Mouse (Mus musculus) central nervous system, embryonic 14 days (tissue): ENCODE data around the gene Ttc30a1. TPM values are rescaled to one million over a fixed set of nuclear protein-coding genes. Genes with fewer than 3 reads are reported as not detected.

Experiments used
- polyA plus RNA-seq: library from polyadenylated mRNA; depleted of rRNA; stranded (reverse); fragments of >200 nt; gene quantifications from 2 replicates; pipeline ENCODE4 v1.2.3, GENCODE M21; 2012; rRNA removed

Ttc30a1 gene
- 6.9 and 7.5 TPM in 2 replicates for polyA plus RNA-seq

DNA sequence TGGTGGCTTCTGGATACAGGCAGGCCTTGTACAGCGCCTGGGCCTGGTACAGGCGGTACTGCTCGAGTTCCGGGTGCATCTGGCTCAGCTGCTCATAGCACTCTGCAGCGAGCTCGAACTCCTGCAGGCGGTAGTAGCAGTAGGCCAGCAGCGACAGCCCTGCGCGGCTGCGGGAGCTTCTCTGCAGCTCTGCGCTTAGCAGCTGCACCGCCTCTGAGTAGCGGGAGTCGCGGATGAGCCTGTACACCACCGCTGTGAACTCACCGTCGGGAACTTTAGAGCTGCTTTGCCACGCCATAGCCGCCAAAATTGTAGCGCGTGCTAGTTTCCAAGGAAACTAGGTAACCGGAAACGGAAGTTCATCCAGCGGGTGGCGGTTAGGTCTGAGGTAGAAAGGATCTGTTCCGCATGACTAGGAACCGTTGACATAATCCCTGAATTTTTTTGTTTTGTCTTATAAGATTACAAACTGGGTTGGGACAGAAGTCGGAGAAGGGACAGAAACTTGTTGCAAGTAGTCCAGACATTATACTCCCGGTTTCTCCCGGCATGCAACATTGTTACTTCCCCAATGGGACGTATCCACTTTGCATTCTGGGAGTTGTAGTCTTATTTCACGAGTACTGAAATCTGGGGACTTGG, at the start of gene Ttc30a1:
Ttc30a1 (minus strand) TSS at position 528 of the 642 bp plus-strand sequence.

GRCm38 (mm10) chr2:75977752-75978368, 3.9 kb downstream of the Ttc30a1 start, which contains the start of gene Ttc30a2:
TSS of gene Ttc30a2 (minus strand) at chr2:75978170.

GRCm38 (mm10) chr2:75938117-75939063, 43.4 kb downstream of the Ttc30a1 start, which contains the start of gene Ttc30b:
TSS of gene Ttc30b (minus strand) at chr2:75938585.

Other genes with a start within 250 kb of the Ttc30a1 start
- 17.8 TPM in 2 replicates for gene Agps, start 149.8 kb downstream of the Ttc30a1 start, polyA plus RNA-seq
- 10.7 and 11.0 TPM in 2 replicates for gene Ttc30b, start 43.4 kb downstream of the Ttc30a1 start, polyA plus RNA-seq
- gene Ttc30a2, start 3.8 kb downstream of the Ttc30a1 start, polyA plus RNA-seq = 0.79 and 0.82 TPM in 2 replicates